Mouse (Mus musculus): ENCODE results near the gene Iqck. TPM values are rescaled to one million over a fixed set of nuclear protein-coding genes. Genes with fewer than 3 reads are reported as not detected.

Iqck gene
- polyA plus RNA-seq, 1 experiment: 41.3 TPM

DNA sequence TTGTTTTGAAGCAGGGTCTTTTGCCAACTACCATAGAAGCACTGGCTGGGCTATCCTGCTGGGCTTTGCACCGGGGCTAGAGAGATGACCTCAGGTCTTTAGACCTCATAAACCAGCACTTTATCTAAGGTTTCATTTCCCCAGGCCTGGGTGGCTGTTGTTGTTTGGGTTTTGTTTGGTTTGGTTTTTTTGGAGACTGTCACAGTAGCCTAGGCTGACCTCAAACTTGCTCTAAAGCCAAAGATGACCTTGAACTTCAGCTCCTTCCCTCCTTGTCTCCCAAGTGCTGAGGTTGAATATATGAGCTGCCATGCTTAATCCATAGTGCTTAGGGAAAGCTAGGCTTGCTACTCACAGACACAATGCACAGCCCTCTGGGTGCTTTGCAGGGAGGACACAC, 35.9 kb upstream of the Iqck start:
- TF ChIP-seq POLR2A (IDR thresholded peaks at IDR 0.05; ENCODE audit: control insufficient read depth, low read depth, low read length) (no peak), CTCF (IDR thresholded peaks at IDR 0.05; ENCODE audit: control insufficient read depth, insufficient read depth, insufficient replicate concordance, low read depth, low read length) (no peak)
- no peak overlapping the region for H3K27ac ChIP-seq (ENCODE audit: control insufficient read depth, insufficient read depth, low read depth, low read length)
- no peak overlapping the region for H3K4me3 ChIP-seq (ENCODE audit: control insufficient read depth, low read depth, low read length)
- no peaks in the 10 kb centered on the region for H3K27me3 ChIP-seq (ENCODE audit: control insufficient read depth, insufficient read depth, low read length)
- no peaks in the 10 kb centered on the region; the same call in 1 of the 2 replicates for H3K36me3 ChIP-seq (ENCODE audit: control insufficient read depth, insufficient read depth, low read length)
- H3K4me1 ChIP-seq (ENCODE audit: control insufficient read depth, insufficient read depth, low read length): no peaks in the 10 kb centered on the region

DNA sequence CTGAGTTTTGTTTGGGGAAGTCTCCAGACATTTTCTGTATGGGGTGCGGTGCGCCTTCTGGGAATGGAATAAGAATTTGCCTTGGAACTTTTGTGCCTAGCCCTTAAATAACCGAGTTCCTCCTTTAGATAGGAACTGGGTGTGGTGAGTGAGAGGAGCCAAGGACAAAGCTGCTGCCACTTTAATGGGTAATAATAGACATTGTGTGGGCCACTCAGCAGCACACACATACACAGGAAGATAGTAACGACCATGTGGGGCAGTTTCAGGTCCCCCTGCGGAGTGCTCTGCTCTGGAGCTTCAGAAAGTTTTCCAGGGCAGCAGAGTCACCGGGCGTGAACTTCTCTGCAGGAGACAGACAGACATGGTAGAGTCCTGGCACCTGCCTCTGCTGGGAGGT, 34.2 kb upstream of the Iqck start:
- no peak for TF ChIP-seq CTCF (IDR thresholded peaks at IDR 0.05; ENCODE audit: control insufficient read depth, insufficient read depth, insufficient replicate concordance, low read depth, low read length)
- TF ChIP-seq POLR2A (IDR thresholded peaks at IDR 0.05; ENCODE audit: control insufficient read depth, low read depth, low read length): no peak
- no peaks in the 10 kb centered on the region for H3K36me3 ChIP-seq (ENCODE audit: control insufficient read depth, insufficient read depth, low read length)
- H3K27me3 ChIP-seq (ENCODE audit: control insufficient read depth, insufficient read depth, low read length): no peaks in the 10 kb centered on the region
- no peaks in the 10 kb centered on the region for H3K4me1 ChIP-seq (ENCODE audit: control insufficient read depth, insufficient read depth, low read length)
- H3K27ac ChIP-seq (ENCODE audit: control insufficient read depth, insufficient read depth, low read depth, low read length): 0 out of 2 replicates have a peak overlapping the region, but pooled peaks have one; percentile 22
- no peak overlapping the region for H3K4me3 ChIP-seq (ENCODE audit: control insufficient read depth, low read depth, low read length)

DNA sequence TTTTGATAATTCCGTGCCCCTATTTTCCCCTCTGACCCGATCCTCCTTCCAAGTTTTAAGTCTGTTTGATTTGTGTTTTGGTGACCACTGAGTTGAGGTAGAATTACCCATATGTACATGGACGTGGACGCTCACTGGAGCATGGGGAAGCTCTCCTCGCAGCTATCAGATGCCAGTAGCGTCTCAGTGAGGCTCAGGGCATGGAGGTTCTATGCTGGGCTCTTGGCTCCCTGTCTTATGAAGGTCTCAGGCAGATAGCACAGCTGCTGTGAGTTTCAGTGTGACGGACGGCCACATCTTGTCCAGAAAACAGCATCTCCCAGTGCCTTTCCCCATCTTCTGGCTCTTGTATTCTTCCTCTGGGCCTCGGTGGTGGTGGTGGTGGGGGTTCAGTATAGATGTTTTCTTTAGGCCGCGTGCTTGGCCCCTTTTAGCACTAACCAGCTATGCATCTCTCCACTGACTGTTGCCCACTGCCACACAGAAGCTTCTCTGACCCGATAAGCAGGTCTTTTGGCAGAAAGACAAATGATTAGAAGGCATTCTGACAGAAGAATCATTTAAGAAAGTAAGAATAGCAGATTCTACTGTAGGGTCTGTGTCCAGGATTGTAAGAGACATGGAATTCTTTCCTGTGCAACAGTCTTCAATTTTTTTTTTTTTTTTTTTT, 33.5 kb upstream of the Iqck start:
- Histone ChIP-seq H3K27me3 (ENCODE audit: control insufficient read depth, insufficient read depth, low read length) (no peaks in the 10 kb centered on the region), H3K4me1 (ENCODE audit: control insufficient read depth, insufficient read depth, low read length) (no peaks in the 10 kb centered on the region), H3K4me3 (ENCODE audit: control insufficient read depth, low read depth, low read length) (no peak overlapping the region), H3K27ac (ENCODE audit: control insufficient read depth, insufficient read depth, low read depth, low read length) (no peak overlapping the region), H3K36me3 (ENCODE audit: control insufficient read depth, insufficient read depth, low read length) (no peaks in the 10 kb centered on the region)
- TF ChIP-seq POLR2A (IDR thresholded peaks at IDR 0.05; ENCODE audit: control insufficient read depth, low read depth, low read length) (no peak), CTCF (IDR thresholded peaks at IDR 0.05; ENCODE audit: control insufficient read depth, insufficient read depth, insufficient replicate concordance, low read depth, low read length) (no peak)

GRCm38 (mm10) chr7:118824451-118824850, 31.1 kb upstream of the Iqck start:
- no peak overlapping the region for H3K27ac ChIP-seq (ENCODE audit: control insufficient read depth, insufficient read depth, low read depth, low read length)
- TF ChIP-seq CTCF (IDR thresholded peaks at IDR 0.05; ENCODE audit: control insufficient read depth, insufficient read depth, insufficient replicate concordance, low read depth, low read length): no peak
- TF ChIP-seq POLR2A (IDR thresholded peaks at IDR 0.05; ENCODE audit: control insufficient read depth, low read depth, low read length): no peak

GRCm38 (mm10) chr7:118827975-118828416, 27.6 kb upstream of the Iqck start:
- H3K27me3 ChIP-seq (ENCODE audit: control insufficient read depth, insufficient read depth, low read length): no peaks in the 10 kb centered on the region
- TF ChIP-seq POLR2A (IDR thresholded peaks at IDR 0.05; ENCODE audit: control insufficient read depth, low read depth, low read length): no peak
- TF ChIP-seq CTCF (IDR thresholded peaks at IDR 0.05; ENCODE audit: control insufficient read depth, insufficient read depth, insufficient replicate concordance, low read depth, low read length): no peak
- H3K4me3 ChIP-seq (ENCODE audit: control insufficient read depth, low read depth, low read length): no peak overlapping the region
- no peak overlapping the region for H3K27ac ChIP-seq (ENCODE audit: control insufficient read depth, insufficient read depth, low read depth, low read length)
- H3K4me1 ChIP-seq (ENCODE audit: control insufficient read depth, insufficient read depth, low read length): no peaks in the 10 kb centered on the region
- no peaks in the 10 kb centered on the region for H3K36me3 ChIP-seq (ENCODE audit: control insufficient read depth, insufficient read depth, low read length)

More at GRCm38 (mm10) chr7:118824451-118824850, 31.1 kb upstream of the Iqck start:
- no peaks in the 10 kb centered on the region for H3K4me1 ChIP-seq (ENCODE audit: control insufficient read depth, insufficient read depth, low read length)
- no peaks in the 10 kb centered on the region for H3K27me3 ChIP-seq (ENCODE audit: control insufficient read depth, insufficient read depth, low read length)
- H3K36me3 ChIP-seq (ENCODE audit: control insufficient read depth, insufficient read depth, low read length): no peaks in the 10 kb centered on the region
- no peak overlapping the region for H3K4me3 ChIP-seq (ENCODE audit: control insufficient read depth, low read depth, low read length)

DNA sequence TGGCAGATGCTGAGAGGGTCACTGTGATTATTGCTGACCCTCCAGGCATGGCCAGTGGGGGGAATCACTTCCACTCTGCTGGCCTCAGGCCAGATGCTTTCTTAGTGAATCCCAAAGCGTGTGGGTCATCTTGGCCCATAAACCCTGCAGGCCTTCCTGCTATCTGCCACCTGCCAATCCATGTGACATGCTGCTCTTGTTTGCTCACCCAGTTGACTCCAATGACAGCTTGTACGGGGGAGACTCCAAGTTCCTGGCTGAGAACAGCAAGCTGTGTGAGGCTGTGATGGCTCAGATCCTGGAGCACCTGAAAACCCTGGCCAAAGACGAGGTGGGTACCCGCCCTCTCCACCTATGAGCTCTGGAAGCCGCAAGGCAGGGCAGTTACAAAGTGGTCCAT, 17.7 kb upstream of the Iqck start:
- Histone ChIP-seq H3K27ac (ENCODE audit: control insufficient read depth, insufficient read depth, low read depth, low read length) (no peak overlapping the region), H3K4me3 (ENCODE audit: control insufficient read depth, low read depth, low read length) (no peak overlapping the region), H3K27me3 (ENCODE audit: control insufficient read depth, insufficient read depth, low read length) (no peaks in the 10 kb centered on the region), H3K36me3 (ENCODE audit: control insufficient read depth, insufficient read depth, low read length) (no peaks in the 10 kb centered on the region), H3K4me1 (ENCODE audit: control insufficient read depth, insufficient read depth, low read length) (no peaks in the 10 kb centered on the region)
- TF ChIP-seq CTCF (IDR thresholded peaks at IDR 0.05; ENCODE audit: control insufficient read depth, insufficient read depth, insufficient replicate concordance, low read depth, low read length) (no peak), POLR2A (IDR thresholded peaks at IDR 0.05; ENCODE audit: control insufficient read depth, low read depth, low read length) (no peak)

GRCm38 (mm10) chr7:118841030-118841745, 14.4 kb upstream of the Iqck start:
- no peaks in the 10 kb centered on the region for H3K4me1 ChIP-seq (ENCODE audit: control insufficient read depth, insufficient read depth, low read length)
- no peaks in the 10 kb centered on the region for H3K36me3 ChIP-seq (ENCODE audit: control insufficient read depth, insufficient read depth, low read length)
- TF ChIP-seq CTCF (IDR thresholded peaks at IDR 0.05; ENCODE audit: control insufficient read depth, insufficient read depth, insufficient replicate concordance, low read depth, low read length) (no peak), POLR2A (IDR thresholded peaks at IDR 0.05; ENCODE audit: control insufficient read depth, low read depth, low read length) (no peak)
- H3K27ac ChIP-seq (ENCODE audit: control insufficient read depth, insufficient read depth, low read depth, low read length): no peak overlapping the region
- H3K4me3 ChIP-seq (ENCODE audit: control insufficient read depth, low read depth, low read length): no peak overlapping the region
- no peaks in the 10 kb centered on the region for H3K27me3 ChIP-seq (ENCODE audit: control insufficient read depth, insufficient read depth, low read length)
